Mouse (Mus musculus) lung, adult 18-20 months (tissue): ENCODE data around the gene Wdr5.

Source experiments
- DNase-seq, 2 experiments: peaks; one replicate each; pipeline ENCODE4 v3.0.0; 2022; ENCODE audit warnings: mixed read lengths in 2 of 2

Gene Wdr5

DNA sequence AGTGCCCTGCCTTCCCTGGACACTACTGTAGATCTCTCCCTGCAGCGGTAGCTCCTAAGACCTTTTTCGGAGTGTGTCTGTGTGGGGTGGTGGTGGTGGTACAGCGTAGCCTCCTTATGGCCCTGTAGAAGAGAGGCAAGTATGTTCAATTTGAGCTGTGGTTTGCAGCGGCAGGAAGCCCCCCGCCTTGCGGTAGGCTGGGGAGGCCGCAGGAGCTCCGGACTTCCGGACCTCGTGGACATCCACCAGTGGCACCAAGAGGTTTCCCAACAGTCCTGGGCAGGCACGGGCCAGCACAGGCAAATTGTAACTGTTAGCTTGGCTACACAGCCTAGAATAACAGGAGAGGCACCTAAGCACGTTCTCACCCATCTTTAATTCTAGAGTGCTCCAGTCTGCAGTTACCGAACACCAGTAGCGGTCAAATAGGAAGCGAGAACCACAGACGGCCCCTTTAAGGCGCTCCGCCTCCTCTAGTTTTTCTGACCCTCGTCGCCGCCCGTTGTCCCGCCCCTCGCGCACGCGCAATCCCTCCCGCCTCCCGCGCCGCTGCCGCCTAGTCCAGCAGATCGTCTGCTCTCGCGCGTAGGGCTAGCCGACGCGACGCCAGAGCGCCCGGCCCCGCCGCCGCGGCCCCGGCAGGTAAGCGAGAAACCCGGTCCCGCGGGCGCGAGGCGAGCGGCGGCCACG is at the start of gene Wdr5:
TSS of gene Wdr5 (plus strand) at position 519 of the 690 bp plus-strand sequence.
- peak; percentile 95 for DNase-seq

DNA sequence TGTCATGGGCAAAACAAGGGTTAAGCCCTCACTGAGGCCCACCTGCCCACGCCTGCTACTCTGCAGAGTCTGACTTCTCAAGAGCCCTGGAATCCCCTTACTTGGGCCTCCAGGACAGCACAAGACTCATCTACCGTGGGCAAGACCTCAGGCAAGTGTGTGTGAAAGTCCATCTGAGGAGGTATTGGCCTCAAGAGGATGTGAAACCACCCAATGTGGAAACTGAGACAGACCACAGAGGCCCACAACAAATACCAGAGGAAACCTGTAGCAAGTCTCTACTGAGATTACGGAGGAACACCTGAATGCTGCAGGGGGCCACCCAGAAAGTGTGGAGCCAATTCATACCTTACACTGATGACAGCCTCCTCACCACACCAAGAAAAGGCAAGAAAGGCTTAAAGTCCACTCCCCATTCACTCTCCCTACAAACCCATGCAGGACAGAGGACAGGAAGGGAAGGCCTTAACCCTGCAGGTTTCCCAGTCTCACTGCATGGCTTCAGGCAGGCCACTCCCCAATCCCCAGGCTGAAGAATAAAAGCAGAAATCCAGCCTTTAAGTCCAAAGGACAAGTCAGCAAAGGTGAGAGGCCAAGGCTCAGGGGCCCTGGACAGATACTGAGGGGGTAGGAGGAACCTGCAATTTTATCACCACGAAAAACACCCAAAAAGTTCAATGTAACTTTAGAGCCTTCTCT is 45.5 kb upstream of the Wdr5 start:
- DNase-seq = no peak

DNA sequence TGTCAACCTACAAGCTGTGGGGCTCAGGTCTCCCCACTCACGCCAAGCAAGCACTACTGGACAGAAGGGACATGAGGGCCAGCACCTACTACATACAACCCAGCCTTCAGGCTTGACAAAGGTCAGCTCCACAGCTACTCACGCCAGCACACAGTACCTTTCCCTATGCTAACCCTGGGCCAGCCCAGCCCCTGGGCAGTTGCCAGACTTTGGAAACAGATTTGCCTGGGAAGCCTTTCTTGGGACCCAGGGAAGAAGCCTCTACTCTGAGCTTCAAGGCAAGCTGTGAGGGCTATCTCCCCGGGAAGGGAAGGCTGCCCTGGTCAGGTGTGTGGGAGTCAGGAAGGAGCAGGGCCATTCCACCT is 45.0 kb upstream of the Wdr5 start:
- DNase-seq = no peak

DNA sequence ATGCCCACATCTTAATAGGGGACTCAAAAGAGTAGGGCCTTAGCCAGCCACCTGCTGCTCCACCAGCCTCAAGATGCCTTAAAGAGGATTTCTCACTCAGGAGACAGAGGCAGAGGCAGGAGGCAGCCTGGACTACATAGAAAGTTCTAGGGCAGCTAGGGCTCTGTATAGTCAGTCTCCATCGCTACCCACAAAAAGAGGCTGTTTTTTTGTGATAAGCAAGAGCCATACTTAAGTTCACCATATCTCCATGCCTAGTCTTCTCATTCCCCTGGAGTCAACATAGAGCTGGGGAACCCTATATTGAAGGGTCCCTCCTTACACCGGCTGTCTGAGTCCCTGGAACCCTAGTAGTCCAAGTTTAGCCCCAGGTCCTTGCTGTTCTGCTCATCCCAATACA is 44.4 kb upstream of the Wdr5 start:
- DNase-seq = no peak

DNA sequence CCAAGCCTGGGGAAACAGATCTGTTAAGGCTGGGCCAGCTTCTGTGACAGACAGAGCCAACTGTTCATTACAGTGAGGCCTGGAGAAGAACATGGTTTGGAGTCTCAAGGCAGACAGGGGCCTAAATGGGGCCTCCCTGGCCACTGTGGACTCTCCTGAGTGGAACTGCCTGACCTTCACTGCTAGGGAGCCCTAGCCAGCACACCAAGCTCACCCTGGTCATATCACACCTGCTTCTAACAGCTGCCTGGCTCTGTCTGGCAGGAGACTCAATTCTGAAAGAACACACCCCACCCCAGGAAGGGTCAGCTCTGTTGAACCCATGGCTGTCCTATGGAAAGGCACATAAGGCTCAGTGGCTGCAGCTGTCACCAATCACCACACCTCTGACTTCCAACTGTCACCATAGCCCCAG is 43.8 kb upstream of the Wdr5 start:
- no peak for DNase-seq

DNA sequence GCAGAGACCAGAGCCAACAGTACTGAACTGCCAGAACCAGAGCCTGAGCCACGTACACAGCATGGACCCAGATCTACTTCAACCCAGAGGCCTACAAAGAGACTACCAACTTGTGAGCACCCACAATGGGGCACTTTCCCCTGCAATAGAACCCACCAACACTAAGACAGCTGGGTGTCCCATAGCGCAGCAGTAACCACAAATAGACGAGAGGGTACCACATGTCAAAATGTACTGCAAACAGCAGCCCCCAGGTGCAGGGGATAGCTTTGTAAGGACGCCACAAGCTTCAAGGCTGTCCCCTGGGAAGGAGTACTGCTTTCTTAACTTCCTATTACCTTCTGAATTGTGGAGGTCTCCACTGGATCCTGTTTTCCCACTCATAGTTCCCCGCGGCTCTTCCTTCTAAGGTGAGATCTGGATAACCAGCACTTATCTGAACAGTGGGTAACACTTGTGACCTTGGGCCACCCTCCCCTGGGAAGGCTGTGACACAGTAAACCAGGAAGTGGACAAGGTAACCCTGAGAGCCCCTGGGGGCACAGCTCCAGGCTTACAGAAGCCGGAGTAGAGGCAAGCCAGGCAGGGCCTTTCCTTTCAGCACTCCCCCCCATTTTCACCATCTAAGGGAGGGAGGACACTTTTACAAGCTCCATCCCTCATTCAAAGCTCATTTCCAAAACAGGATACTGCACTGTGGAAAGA is 41.7 kb upstream of the Wdr5 start:
- no peak for DNase-seq

DNA sequence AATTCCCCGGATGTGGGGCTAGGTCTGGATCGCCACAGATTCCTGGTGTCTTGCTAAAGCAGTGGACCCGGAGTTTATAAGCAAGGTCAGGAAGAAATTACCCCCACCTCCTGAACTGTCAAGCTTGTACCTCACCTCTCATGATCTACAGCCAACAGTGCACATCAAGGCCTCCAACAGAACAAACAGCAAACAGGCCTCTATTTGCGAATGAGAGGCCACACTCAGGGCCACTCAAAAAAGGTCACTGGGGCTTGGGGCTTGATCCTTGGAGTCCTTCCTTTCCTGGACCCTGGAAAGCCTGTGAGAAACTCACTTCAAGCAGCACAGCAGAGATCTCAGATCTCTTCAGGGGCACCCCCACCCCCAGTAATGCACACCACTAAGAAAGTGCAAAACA is 41.0 kb upstream of the Wdr5 start:
- DNase-seq = no peak

DNA sequence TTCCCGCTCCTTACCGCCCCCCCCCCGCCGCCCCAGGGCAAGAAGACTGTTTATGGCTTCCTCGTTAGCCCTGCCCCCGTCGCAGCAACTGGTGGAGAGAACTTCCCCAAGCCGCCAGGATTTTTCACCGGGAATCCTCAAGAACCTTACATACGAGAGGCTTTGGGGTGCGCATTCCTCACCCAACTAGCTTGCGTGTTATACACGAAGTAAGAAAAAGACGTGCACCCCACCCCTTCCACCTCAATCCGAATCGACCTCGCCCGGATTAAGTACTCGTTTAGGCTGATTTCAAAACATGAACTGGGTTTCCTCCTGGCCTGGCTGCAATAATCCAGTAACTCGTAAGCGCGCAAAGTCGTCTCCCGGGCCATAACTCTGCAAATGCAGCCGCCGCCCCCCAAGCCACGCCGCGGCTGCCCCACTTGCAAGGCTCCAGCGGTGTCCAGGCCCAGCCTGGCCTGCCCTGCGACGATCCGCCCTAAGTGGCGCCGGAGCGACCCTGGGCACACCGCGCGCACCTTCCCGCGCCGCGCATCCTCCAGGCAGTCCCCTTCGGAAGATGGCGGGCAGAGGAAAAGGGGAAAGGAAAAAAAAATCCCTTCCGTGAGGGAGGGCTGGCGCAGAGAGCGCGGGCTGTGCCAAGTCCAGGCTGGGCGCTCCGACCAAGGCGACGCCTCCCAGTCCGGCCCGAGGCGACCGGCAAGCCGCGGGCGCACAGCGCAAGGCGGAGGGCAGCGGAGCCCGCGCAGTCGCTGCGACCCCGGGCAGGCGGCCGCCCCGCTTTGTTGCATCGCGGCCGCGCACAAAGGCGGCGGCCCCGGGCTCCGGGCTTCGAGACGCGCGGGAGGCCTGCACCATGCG is 40.1 kb upstream of the Wdr5 start:
- peak; percentile 22 to 31 for DNase-seq

DNA sequence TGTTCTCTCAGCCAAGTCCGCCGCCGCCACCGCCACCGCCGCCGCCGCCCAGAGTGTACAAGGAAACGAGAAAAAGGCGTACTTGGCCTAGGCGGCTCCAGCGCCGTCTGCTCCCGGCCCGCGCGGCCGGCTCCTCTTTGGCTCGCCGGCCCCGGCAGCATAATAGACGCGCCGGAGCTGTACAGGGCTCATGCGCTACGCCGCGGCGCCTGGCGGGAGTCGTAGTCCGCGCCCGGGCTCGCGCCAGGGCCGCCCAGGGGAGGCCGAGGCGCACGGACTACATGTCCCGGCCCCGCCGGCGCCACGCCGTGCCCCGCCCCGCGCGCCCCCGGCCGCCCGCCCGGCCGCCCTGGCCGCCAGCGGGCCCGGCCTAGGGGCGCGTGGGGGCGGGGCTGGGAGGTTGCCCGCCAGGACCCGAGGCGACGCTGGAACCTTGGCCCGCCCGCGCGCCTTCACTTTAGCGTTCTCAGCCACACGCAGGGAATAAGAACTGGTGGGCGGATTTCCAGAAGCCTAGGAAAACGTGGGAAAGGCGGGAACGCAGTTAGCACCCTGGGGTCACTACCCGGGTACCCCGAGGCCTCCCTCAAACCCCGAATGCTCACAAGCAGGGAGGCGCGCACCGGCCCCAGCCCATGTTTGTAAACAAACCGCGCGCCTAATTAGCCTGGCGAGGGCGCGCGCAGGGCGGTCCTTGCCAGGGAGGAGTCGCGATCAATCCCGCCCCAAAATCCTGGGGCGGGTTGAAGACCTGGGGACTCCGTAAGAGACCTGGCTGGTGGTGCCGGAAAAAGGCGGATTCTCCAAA is 39.3 kb upstream of the Wdr5 start:
- peak; percentile 92 to 94 for DNase-seq

DNA sequence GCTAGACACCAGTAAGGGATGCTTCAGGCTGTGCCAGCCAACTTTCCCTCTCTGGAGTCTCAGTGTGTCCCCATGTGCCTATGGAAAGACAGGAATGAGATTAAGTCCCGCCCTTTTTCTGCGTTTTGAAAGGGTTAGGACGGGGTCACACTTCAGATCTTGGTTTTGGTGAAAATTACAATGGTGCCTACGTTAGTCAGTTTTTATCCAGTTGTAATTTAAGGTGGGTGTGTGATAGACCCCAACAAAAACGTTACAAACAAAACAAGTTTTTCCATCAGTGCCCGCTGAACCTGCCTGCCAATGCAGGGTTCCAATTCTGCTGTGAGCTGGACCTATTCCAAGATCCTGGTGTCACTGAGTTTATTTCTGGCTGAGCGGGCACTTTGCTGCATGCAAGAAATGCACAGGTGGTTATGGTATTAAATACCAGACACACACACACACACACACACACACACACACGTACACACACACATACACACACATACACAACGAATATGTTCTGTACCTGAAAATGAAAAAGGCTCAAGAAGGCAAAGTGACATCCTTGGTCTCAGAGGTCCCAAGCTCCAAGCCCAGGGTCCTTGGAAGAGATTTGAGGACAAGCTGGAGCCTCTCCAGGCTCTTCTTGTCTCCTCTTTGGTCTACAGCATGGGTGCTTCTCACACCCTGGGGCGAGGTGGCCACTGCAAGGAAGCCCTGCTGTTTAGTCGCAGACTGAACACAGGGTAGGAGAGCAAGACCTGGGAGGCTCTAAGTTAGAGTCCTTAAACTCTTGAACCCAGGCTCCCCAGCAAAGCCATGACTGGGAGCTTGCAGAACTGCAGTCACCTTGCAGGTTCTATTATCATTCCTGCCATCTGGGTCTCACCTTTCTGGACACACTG is 38.4 kb upstream of the Wdr5 start:
- DNase-seq = no peak

DNA sequence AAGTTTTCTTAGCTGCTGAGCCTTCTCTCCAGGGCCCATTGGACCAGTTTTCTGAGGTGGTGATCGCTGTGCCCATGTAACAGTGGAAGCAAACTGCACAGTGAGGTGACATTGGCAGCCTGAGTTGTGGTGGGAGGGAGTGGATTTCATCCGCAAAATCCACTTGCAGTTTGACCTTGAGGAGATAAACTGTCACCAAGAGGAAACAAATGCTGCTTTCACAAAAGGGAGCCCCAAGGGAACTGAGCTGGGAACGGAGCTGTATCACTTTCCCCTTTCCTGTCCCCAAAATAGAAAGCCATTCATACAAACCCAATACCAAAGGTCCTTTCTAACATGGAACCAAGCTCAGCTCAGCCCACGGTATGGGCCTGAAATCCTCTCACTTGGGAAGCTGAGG is 35.1 kb upstream of the Wdr5 start:
- DNase-seq = no peak

DNA sequence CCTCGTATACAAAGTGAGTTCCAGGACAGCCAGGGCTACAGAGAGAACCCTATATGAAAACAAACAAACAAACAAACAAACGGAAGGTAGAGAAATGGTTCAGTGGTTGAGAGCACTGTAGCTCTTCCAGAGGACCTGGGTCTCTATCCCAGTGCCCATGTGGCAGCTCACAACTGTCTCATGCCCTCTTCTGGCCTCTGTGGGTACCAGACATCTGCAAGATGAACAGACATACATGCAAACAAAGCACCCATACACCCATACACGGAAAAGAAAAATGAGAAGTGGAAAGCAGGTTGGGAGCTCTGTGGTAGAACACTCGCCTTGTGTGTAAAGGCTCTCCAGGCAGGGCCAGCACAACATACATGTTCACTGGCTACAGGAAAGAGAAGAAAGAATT is 34.6 kb upstream of the Wdr5 start:
- DNase-seq = no peak

DNA sequence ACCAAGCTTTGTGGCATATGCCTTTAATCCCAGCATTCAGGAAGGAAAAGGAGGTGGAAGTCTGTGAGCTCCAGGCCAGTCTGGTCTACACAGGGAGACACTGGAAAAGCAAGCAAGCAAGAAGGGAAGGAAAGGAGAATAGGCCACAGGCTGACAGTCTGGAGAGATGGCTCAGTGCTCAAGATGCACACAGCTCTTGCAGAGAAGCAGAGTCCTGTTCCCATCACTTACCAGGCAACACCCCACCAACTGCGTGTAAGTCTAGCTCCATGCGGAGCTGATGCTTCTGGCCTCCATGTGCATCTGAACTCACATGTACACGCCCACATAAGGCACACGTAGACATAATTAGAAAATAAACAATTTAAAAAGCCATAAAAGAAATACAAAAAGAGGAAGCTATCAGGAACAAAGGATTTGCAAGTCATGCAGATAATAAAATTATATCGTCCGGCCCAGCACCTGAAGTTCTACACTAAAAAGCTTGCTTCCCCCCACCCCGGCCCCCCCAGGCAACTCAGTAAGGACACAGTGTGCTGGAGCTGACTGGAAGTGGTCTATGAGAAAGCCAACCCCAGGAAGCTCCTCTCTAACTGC is 32.6 kb upstream of the Wdr5 start:
- no peak for DNase-seq

DNA sequence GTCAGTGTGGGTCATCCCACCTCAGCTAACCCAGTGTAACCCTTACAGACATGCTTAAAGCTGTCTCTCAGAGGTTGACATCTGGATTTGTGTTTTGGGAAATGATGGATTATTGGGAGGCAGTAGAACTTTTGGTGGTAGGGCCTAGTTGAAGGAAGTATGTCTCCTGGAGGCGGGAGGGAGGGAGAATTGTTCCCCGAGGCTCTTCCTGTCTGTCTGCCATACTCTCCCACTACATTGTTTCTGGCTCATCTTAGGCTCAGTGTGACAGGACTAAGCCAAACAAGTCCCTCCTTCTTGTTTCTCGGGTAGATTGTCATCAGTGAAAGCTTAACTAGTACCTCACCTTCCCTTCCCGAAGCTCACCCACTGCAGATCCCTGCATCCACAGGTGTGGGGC is 28.2 kb upstream of the Wdr5 start:
- DNase-seq = no peak

DNA sequence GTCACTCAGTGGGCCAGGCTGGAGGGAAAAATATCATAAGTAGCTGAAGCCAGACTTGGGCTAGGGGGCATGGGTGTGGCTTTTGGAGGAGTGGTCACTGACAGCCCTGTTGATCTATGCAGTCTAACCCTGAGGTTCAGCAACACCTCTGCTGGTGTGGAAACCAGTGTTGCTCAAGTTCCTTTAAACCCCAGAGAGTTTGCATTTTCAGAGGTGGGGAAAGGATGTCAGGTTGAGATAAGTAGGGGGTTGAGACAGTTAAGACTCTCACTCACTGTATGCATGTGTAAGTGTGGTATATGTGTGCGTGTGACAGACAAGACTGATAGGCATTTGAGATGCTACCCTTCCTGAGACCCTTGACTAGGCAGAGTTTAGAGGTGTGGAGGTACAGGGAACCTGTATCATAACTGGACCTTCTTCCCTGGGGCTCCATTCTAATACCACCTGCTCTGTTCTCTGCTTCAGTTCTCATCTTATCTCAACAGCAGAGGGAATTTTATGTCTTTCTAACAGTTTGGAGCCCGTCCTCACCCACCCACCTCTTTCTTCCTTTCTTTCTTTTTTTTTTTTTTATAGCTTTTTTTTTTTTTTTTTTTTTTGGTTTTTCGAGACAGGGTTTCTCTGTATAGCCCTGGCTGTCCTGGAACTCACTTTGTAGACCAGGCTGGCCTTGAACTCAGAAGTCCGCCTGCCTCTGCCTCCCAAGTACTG is 27.5 kb upstream of the Wdr5 start:
- DNase-seq = no peak

DNA sequence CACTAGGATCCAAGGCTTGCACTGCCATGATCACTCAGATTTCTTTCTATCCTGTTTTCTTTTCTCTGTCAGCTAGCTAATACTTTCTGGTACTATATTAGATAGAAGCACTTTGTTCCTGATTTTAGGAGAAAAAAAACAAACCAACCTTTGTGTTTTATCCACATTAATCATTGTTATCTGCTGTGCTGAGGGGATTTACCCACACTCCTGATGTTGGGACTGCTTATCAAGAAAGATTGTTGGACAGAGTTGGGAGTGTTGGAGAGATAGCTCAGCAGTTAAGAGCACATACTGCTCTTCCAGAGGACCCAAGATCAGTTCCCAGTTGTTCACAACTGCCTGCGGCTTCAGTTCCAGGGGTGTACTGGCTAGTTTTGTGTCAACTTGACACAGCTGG is 26.6 kb upstream of the Wdr5 start:
- no peak for DNase-seq

DNA sequence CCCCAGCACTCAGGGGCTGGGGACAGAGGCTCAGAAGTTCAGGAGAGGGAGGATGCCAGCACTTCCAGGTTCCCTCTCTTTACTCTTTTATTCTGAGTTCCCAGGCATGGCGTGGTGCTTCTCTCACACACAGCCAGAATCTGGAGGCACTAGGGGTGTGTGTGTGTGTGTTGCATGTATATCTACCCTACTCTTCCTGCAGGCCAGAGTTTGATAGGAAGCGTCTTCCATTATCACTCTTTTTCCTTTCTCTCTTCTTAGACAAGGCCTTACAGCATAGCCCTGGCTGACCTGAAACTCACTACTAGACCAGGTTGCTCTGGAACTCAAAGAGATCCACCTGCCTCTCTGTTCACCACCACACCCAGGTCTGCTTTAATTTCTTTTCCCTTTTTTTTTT is 24.0 kb upstream of the Wdr5 start:
- DNase-seq = no peak

DNA sequence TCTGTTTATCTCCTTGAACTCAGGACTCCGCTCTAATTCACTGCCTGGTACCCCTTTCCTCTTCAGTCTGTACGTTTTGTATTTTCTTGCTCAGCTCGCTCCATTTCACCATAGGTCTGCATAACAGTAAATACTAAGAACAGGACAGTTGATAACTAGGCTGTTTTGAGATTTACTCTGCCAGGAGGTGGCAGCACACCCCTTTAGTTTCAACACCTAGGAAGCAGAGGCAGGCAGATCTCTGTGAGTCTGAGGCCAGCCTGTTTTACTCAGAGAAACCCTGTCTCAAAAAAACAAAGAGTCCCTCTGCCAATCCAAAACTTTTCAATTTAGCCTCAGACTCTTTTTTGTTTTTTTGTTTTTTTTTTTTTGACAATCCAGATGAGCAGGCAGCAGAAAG is 21.0 kb upstream of the Wdr5 start:
- DNase-seq = no peak

DNA sequence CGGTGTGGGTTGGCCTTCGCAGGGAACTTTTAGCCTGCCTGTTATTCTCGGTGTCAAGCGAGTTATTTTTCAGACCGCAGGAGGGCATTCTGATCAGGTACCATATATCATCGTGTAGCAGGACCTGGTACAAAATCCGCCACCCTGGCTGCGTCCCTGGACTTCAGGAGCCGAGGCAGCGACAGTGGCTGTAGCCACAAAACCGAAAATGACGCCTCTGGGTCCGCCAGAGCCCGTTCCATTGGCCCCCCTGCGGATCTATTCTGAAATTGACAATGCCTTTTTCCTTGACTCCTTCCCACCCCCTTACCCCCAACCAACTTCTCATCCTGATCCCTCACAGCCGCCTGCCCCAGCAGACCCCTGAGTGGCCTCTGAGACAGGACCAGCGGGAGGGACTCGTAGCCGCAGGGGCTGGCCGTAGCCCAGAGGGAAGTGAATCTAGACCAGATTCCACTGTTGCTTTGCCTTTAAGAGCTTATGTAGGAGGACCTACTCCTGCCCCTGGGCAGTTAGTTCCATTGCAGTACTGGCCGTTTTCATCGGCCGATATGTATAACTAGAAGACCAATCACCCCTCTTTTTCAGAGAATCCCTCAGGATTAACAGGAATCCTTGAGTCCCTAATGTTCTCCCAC is 18.4 kb upstream of the Wdr5 start:
- no peak for DNase-seq
